Mouse (Mus musculus) forebrain, embryonic 12.5 days (tissue): ENCODE measurements around the gene Rptor. TPM values are rescaled to one million over a fixed set of nuclear protein-coding genes. Genes with fewer than 3 reads are reported as not detected.

Source experiments
- ATAC-seq: fragments of 200-750 bp; cut with Nextera tagmentation; 2 replicates; pipeline ENCODE4 v1.8.0; 2017; ENCODE audit warnings: moderate TSS enrichment; ENCODE audit not compliant: low FRiP score
- H3K27ac ChIP-seq: fragments of 300-500 bp; sonication (generic); 2 replicates; pipeline ENCODE4 v1.5.1; 2016; ENCODE audit warnings: mild to moderate bottlenecking
- H3K27me3 ChIP-seq: fragments of 300-500 bp; sonication (generic); 2 replicates; pipeline ENCODE4 v1.6.1; 2016; ENCODE audit warnings: mild to moderate bottlenecking
- H3K36me3 ChIP-seq: fragments of 300-500 bp; sonication (generic); replicated peaks from 2 replicates; pipeline ENCODE4 v1.6.1; 2016; ENCODE audit warnings: mild to moderate bottlenecking
- H3K4me1 ChIP-seq: fragments of 300-500 bp; sonication (generic); 2 replicates; pipeline ENCODE4 v1.6.1; 2016
- H3K4me2 ChIP-seq: fragments of 300-500 bp; sonication (generic); 2 replicates; pipeline ENCODE4 v1.6.1; 2016; ENCODE audit warnings: mild to moderate bottlenecking, moderate library complexity
- H3K4me3 ChIP-seq: fragments of 300-500 bp; sonication (generic); replicated peaks from 2 replicates; pipeline ENCODE4 v1.5.1; 2016; ENCODE audit warnings: mild to moderate bottlenecking
- H3K9ac ChIP-seq: fragments of 300-500 bp; sonication (generic); 2 replicates; pipeline ENCODE4 v1.6.1; 2016; ENCODE audit warnings: mild to moderate bottlenecking
- H3K9me3 ChIP-seq: fragments of 300-500 bp; sonication (generic); 2 replicates; pipeline ENCODE4 v1.6.1; 2016
- WGBS: fragments of 180-500 bp; shearing (Covaris S2); methylation state at CpG from one replicate; pipeline ENCODE4 v1.1.7; 2016; 5-methylcytosine and 5-hydroxymethylcytosine counted together
- polyA plus RNA-seq: library from polyadenylated mRNA; unstranded; fragments of >200 nt; fragmentation: Nextera tagmentation; extraction: Ambion mirVana; gene quantifications from 2 replicates; pipeline ENCODE4 v1.2.1, GENCODE M21; 2016

Gene Rptor
- polyA plus RNA-seq, 1 experiment from 2014 or later = 16.1 TPM

GRCm38 (mm10) chr11:119709239-119709638 lies 106.5 kb downstream of the Rptor start:
- 37% methylated on average over 4 of the region's 4 CpGs for WGBS
- Histone ChIP-seq H3K4me2 (no peak overlapping the region; the same call in 1 of the 2 replicates), H3K36me3 (no peaks in the 10 kb centered on the region), H3K27me3 (no peaks in the 10 kb centered on the region), H3K4me1 (peaks cover 20% of the 10 kb centered on the region), H3K4me3 (no peak overlapping the region), H3K9ac (no peak overlapping the region), H3K9me3 (no peaks in the 10 kb centered on the region), H3K27ac (peak overlapping the region; percentile 54; the same call in 1 of the 2 replicates)
- no peak for ATAC-seq

GRCm38 (mm10) chr11:119710338-119710737 lies 107.6 kb downstream of the Rptor start:
- Histone ChIP-seq H3K9ac (no peak overlapping the region), H3K4me1 (peaks cover 25% of the 10 kb centered on the region), H3K27ac (no peak overlapping the region), H3K27me3 (no peaks in the 10 kb centered on the region), H3K9me3 (no peaks in the 10 kb centered on the region), H3K4me3 (no peak overlapping the region), H3K4me2 (no peak overlapping the region), H3K36me3 (no peaks in the 10 kb centered on the region)
- ATAC-seq = no peak
- WGBS = 93% methylated on average over 3 of the region's 3 CpGs

GRCm38 (mm10) chr11:119710822-119711221 lies 108.1 kb downstream of the Rptor start:
- Histone ChIP-seq H3K9ac (no peak overlapping the region), H3K4me1 (peaks cover 30% of the 10 kb centered on the region), H3K4me2 (no peak overlapping the region), H3K4me3 (no peak overlapping the region), H3K27ac (peak overlapping the region; percentile 2; the same call in 1 of the 2 replicates), H3K27me3 (no peaks in the 10 kb centered on the region), H3K36me3 (no peaks in the 10 kb centered on the region), H3K9me3 (no peaks in the 10 kb centered on the region)
- no peak for ATAC-seq
- 78% methylated on average over 5 of the region's 5 CpGs for WGBS

- Histone ChIP-seq H3K27ac (no peak overlapping the region), H3K4me3 (no peak overlapping the region), H3K27me3 (no peaks in the 10 kb centered on the region), H3K9ac (no peak overlapping the region), H3K4me2 (no peak overlapping the region), H3K4me1 (peaks cover 17% of the 10 kb centered on the region), H3K9me3 (no peaks in the 10 kb centered on the region), H3K36me3 (no peaks in the 10 kb centered on the region)
- WGBS = 50% methylated on average over 5 of the region's 5 CpGs
- no peak for ATAC-seq
Measured at GRCm38 (mm10) chr11:119715437-119715836, 112.7 kb downstream of the Rptor start.

- Histone ChIP-seq H3K4me3 (no peak overlapping the region), H3K9me3 (no peaks in the 10 kb centered on the region), H3K27me3 (no peaks in the 10 kb centered on the region), H3K4me1 (peaks cover 17% of the 10 kb centered on the region), H3K27ac (no peak overlapping the region), H3K36me3 (no peaks in the 10 kb centered on the region), H3K9ac (no peak overlapping the region), H3K4me2 (no peak overlapping the region)
- WGBS = 91% methylated on average over 5 of the region's 5 CpGs
- ATAC-seq = no peak
Measured at GRCm38 (mm10) chr11:119715841-119716596, 113.3 kb downstream of the Rptor start.

- no peak overlapping the region for H3K27ac ChIP-seq
- no peak overlapping the region for H3K9ac ChIP-seq
- H3K27me3 ChIP-seq = no peaks in the 10 kb centered on the region
- no peak for ATAC-seq
- H3K4me1 ChIP-seq = peaks cover 17% of the 10 kb centered on the region
- no peaks in the 10 kb centered on the region for H3K36me3 ChIP-seq
- WGBS = 99% methylated on average over 3 of the region's 3 CpGs
- H3K4me3 ChIP-seq = no peak overlapping the region
- no peaks in the 10 kb centered on the region for H3K9me3 ChIP-seq
- H3K4me2 ChIP-seq = no peak overlapping the region
Measured at GRCm38 (mm10) chr11:119718115-119718514, 115.4 kb downstream of the Rptor start.

- no peak for ATAC-seq
- no peak overlapping the region for H3K9ac ChIP-seq
- H3K27ac ChIP-seq = no peak overlapping the region
- H3K27me3 ChIP-seq = no peaks in the 10 kb centered on the region
- no peak overlapping the region for H3K4me2 ChIP-seq
- no peak overlapping the region for H3K4me3 ChIP-seq
- no peaks in the 10 kb centered on the region for H3K9me3 ChIP-seq
- H3K4me1 ChIP-seq = peaks cover 9% of the 10 kb centered on the region
- WGBS = 86% methylated on average over 9 of the region's 9 CpGs
- peaks cover 4% of the 10 kb centered on the region; the same call in 1 of the 2 replicates for H3K36me3 ChIP-seq
Measured at GRCm38 (mm10) chr11:119720101-119721048, 117.7 kb downstream of the Rptor start.

- H3K27me3 ChIP-seq = no peaks in the 10 kb centered on the region
- H3K36me3 ChIP-seq = peaks cover 17% of the 10 kb centered on the region
- H3K4me2 ChIP-seq = no peak overlapping the region
- H3K4me3 ChIP-seq = no peak overlapping the region
- ATAC-seq = no peak
- no peak overlapping the region for H3K9ac ChIP-seq
- no peaks in the 10 kb centered on the region for H3K9me3 ChIP-seq
- no peaks in the 10 kb centered on the region for H3K4me1 ChIP-seq
- 0 out of 2 replicates have a peak overlapping the region, but pooled peaks have one; percentile 1 for H3K27ac ChIP-seq
- 93% methylated on average over 9 of the region's 9 CpGs for WGBS
Measured at GRCm38 (mm10) chr11:119724709-119725108, 122.0 kb downstream of the Rptor start.

- peaks cover 5% of the 10 kb centered on the region; the same call in 1 of the 2 replicates for H3K36me3 ChIP-seq
- no peak for ATAC-seq
- H3K4me3 ChIP-seq = no peak overlapping the region
- no peak overlapping the region for H3K9ac ChIP-seq
- H3K27ac ChIP-seq = no peak overlapping the region
- H3K9me3 ChIP-seq = no peaks in the 10 kb centered on the region
- H3K4me1 ChIP-seq = no peaks in the 10 kb centered on the region
- H3K27me3 ChIP-seq = no peaks in the 10 kb centered on the region
- no peak overlapping the region for H3K4me2 ChIP-seq
- 87% methylated on average over 5 of the region's 5 CpGs for WGBS
Measured at GRCm38 (mm10) chr11:119731382-119731781, 128.7 kb downstream of the Rptor start.

- Histone ChIP-seq H3K27ac (no peak overlapping the region), H3K27me3 (no peaks in the 10 kb centered on the region), H3K36me3 (no peaks in the 10 kb centered on the region; the same call in 1 of the 2 replicates), H3K4me2 (no peak overlapping the region), H3K9me3 (no peaks in the 10 kb centered on the region), H3K9ac (no peak overlapping the region), H3K4me1 (no peaks in the 10 kb centered on the region), H3K4me3 (no peak overlapping the region)
- WGBS = 96% methylated on average over 1 of the region's 1 CpGs
- ATAC-seq = no peak
Measured at GRCm38 (mm10) chr11:119732362-119732761, 129.7 kb downstream of the Rptor start.

GRCm38 (mm10) chr11:119732961-119733656 lies 130.4 kb downstream of the Rptor start:
- Histone ChIP-seq H3K4me1 (no peaks in the 10 kb centered on the region), H3K27me3 (no peaks in the 10 kb centered on the region), H3K4me3 (no peak overlapping the region), H3K27ac (no peak overlapping the region), H3K4me2 (no peak overlapping the region), H3K36me3 (no peaks in the 10 kb centered on the region), H3K9ac (no peak overlapping the region), H3K9me3 (no peaks in the 10 kb centered on the region)
- WGBS = 82% methylated on average over 4 of the region's 4 CpGs
- no peak for ATAC-seq

GRCm38 (mm10) chr11:119733657-119733990 lies 130.9 kb downstream of the Rptor start:
- Histone ChIP-seq H3K4me1 (peaks cover 2% of the 10 kb centered on the region), H3K36me3 (no peaks in the 10 kb centered on the region), H3K4me2 (no peak overlapping the region), H3K9ac (no peak overlapping the region), H3K4me3 (no peak overlapping the region), H3K27me3 (no peaks in the 10 kb centered on the region), H3K9me3 (no peaks in the 10 kb centered on the region), H3K27ac (no peak overlapping the region)
- no peak for ATAC-seq
- 90% methylated on average over 7 of the region's 7 CpGs for WGBS
